ENCODE assay signal across 21 mouse cellular contexts in the genomic region with DNA sequence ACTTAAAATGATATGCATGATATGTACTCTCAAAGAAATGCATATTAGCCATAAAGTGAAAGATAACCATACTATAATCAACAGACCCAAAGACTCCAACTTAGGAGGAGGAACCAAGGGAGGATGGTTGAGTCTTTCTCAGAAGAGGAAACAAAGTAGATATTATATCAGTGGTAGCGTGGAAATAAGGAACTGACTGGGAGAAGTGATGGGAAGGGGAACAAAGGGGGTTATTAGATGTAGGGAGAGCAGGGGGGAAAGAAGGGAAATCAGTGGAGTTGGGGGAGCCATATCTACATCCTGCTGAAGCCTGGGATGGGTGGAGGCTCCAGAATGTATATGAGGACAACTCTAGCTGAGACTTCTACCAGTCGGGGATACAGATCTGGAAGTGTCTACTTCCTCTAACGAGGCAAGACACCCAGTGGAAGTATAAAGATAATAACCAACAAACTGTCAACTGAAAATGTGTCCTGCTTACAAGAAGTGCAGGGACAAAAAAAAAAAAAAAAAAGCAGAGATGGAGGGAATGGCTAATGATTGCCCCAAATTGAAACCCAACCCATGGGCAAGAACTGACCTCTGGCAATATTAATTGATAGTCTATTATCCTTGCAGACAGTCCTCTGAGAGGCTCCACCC.
DNase-seq lines count a peak whose midpoint lies in the region; ATAC-seq and TF ChIP-seq lines count a peak whose summit lies in the region.
"Had no signal": no experiment of that assay in that cellular context is flagged by ENCODE, and none has a peak within 500 bp of the region (broad histone marks: within the 10 kb centered on the region; RNA-seq: fewer than 3 reads in every experiment).

No protein-coding gene starts in this region.

- peak; percentile 87 for DNase-seq in MEL (ENCODE audit: low read depth, low spot score)
- DNase-seq in MEL-GATA-1-ER (ENCODE audit: extremely low read depth, low read depth), result peak; percentile 81
- no peak for DNase-seq in heart, postnatal 10 days
- DNase-seq: adrenal gland, adult 2 months; adrenal gland, adult 8-10 months; adrenal gland, postnatal 10 days; adrenal gland, postnatal 14 days; adrenal gland, postnatal 25 days; adrenal gland, postnatal 36 days; B cell, adult 2 months; cerebellum, adult 11 months; cerebellum, adult 11-12 months; cerebellum, adult 18-20 months; cerebellum, adult 2 months; cerebellum, adult 8-10 months had no signal

- peak overlapping the region; percentile 15; the same call in 1 of the 2 replicates for H3K9ac ChIP-seq in MEL (ENCODE audit: control insufficient read depth, low read depth, low read length, poor library complexity, severe bottlenecking)
- H3K9ac ChIP-seq in heart, embryonic 11.5 days (ENCODE audit: low read depth, low read length), result no peak overlapping the region

- no peak for TF ChIP-seq CTCF in MEL (IDR thresholded peaks at IDR 0.05 in 2 of 3, conservative IDR thresholded peaks at IDR 0.05 in 1 of 3; ENCODE audit: control insufficient read depth in 1 of 3, insufficient read depth in 1 of 3, low read depth in 2 of 3, low read length in 3 of 3, poor library complexity in 1 of 3, severe bottlenecking in 1 of 3)

- H3K27ac ChIP-seq in MEL (ENCODE audit: control insufficient read depth, low read depth, low read length), result peak overlapping the region; percentile 97
- no peak overlapping the region for H3K27ac ChIP-seq in heart, embryonic 11.5 days (ENCODE audit: low read depth, low read length)

- H3K9me3 ChIP-seq in MEL (replicated peaks; ENCODE audit: insufficient read depth, low read length), result no peaks in the 10 kb centered on the region
- no peaks in the 10 kb centered on the region for H3K9me3 ChIP-seq in heart, embryonic 11.5 days (replicated peaks; ENCODE audit: control insufficient read depth, low read length)

- H3K79me2 ChIP-seq in MEL (ENCODE audit: control insufficient read depth, insufficient read depth, low read length, poor library complexity), result no peaks in the 10 kb centered on the region

- no peak overlapping the region for H3K4me2 ChIP-seq in heart, embryonic 11.5 days

- peak overlapping the region in 1 of 2 experiments; percentile 35; a peak in 3 of 4 replicates for H3K4me3 ChIP-seq in MEL (ENCODE audit: control insufficient read depth in 1 of 2, insufficient read depth in 1 of 2, low read depth in 2 of 2, low read length in 2 of 2)
- H3K4me3 ChIP-seq in heart, embryonic 11.5 days (ENCODE audit: low read depth, low read length), result no peak overlapping the region

- ATAC-seq in heart, embryonic 11.5 days (replicated peaks; ENCODE audit: insufficient number of reproducible peaks, low FRiP score, low TSS enrichment), result no peak
- ATAC-seq: activated CD4-positive, CD25-positive, alpha-beta regulatory T cell, adult 4 months; CD4-positive, CD25-positive, alpha-beta regulatory T cell, adult 4 months; Patski had no signal

- 59% methylated on average over 3 of the region's 3 CpGs for WGBS in heart, embryonic 11.5 days (ENCODE audit: insufficient replicate concordance)

- intact Hi-C loops in heart, postnatal 10 days (cut with DNase I), result no loop called here

- H3K4me1 ChIP-seq in MEL (ENCODE audit: control insufficient read depth in 1 of 2, insufficient read depth in 2 of 2, low read length in 2 of 2), result peaks cover 2 to 12% of the 10 kb centered on the region in 2 experiments; a peak in 3 of 4 replicates
- no peaks in the 10 kb centered on the region for H3K4me1 ChIP-seq in heart, embryonic 11.5 days (ENCODE audit: control insufficient read depth, insufficient read depth, low read length)

- TF ChIP-seq POLR2A in MEL (IDR thresholded peaks at IDR 0.05; ENCODE audit: control insufficient read depth in 1 of 2, insufficient read depth in 1 of 2, low read depth in 1 of 2, low read length in 2 of 2, poor library complexity in 1 of 2), result no peak

- peak; percentile 83 to 86 for TF ChIP-seq EP300 in MEL (IDR thresholded peaks at IDR 0.05; ENCODE audit: low read depth in 1 of 2, low read length in 2 of 2)

- no peak for TF ChIP-seq RAD21 in MEL (IDR thresholded peaks at IDR 0.05; ENCODE audit: low read depth, low read length)

- H3K36me3 ChIP-seq in MEL (ENCODE audit: control insufficient read depth in 1 of 2, insufficient read depth in 2 of 2, low read length in 2 of 2), result peaks cover 0 to 25% of the 10 kb centered on the region in 2 experiments; a peak in 2 of 4 replicates
- no peaks in the 10 kb centered on the region for H3K36me3 ChIP-seq in heart, embryonic 11.5 days (ENCODE audit: control insufficient read depth, insufficient read depth, low read length)
- H3K36me3 ChIP-seq: G1E had no signal

- H3K27me3 ChIP-seq in MEL (ENCODE audit: control insufficient read depth in 1 of 2, insufficient read depth in 2 of 2, low read length in 2 of 2), result no peaks in the 10 kb centered on the region
- H3K27me3 ChIP-seq in heart, embryonic 11.5 days (ENCODE audit: control insufficient read depth, insufficient read depth, low read length), result no peaks in the 10 kb centered on the region
- H3K27me3 ChIP-seq: CH12.LX, Patski had no signal

TF ChIP-seq in MEL, 35 proteins besides CTCF, POLR2A, EP300 and RAD21:
- TF ChIP-seq BHLHE40 (IDR thresholded peaks at IDR 0.05; ENCODE audit: borderline replicate concordance, low read depth, low read length), result no peak
- no peak for TF ChIP-seq MAX (IDR thresholded peaks at IDR 0.05; ENCODE audit: low read length)
- no peak for TF ChIP-seq UBTF (IDR thresholded peaks at IDR 0.05; ENCODE audit: borderline replicate concordance, insufficient read depth, low read depth, low read length)
- 0 out of 2 replicates have a peak, but pooled peaks have one; percentile 30 for TF ChIP-seq MYC (IDR thresholded peaks at IDR 0.05; ENCODE audit: low read depth, low read length)
- TF ChIP-seq ELF1 (IDR thresholded peaks at IDR 0.05; ENCODE audit: low read depth, low read length), result no peak
- TF ChIP-seq CHD1 (IDR thresholded peaks at IDR 0.05; ENCODE audit: low read depth, low read length), result no peak
- peak; percentile 64; the same call in 1 of the 2 replicates for TF ChIP-seq RCOR1 (IDR thresholded peaks at IDR 0.05; ENCODE audit: low read depth, low read length)
- no peak for TF ChIP-seq MEF2A (IDR thresholded peaks at IDR 0.05; ENCODE audit: extremely low read depth, insufficient replicate concordance, low read depth, low read length, poor library complexity, severe bottlenecking)
- TF ChIP-seq SIN3A (IDR thresholded peaks at IDR 0.05; ENCODE audit: low read length), result peak; percentile 54
- no peak for TF ChIP-seq GABPA (IDR thresholded peaks at IDR 0.05; ENCODE audit: low read depth, low read length)
- no peak for TF ChIP-seq POLR2AphosphoS5 (IDR thresholded peaks at IDR 0.05; ENCODE audit: borderline replicate concordance, low read depth, low read length)
- TF ChIP-seq ETS1 (IDR thresholded peaks at IDR 0.05; ENCODE audit: low read depth, low read length), result peak; percentile 5; the same call in 1 of the 2 replicates
- TF ChIP-seq NELFE (IDR thresholded peaks at IDR 0.05; ENCODE audit: low read depth, low read length), result no peak
- TF ChIP-seq KAT2A (conservative IDR thresholded peaks at IDR 0.05; ENCODE audit: low read depth, low read length), result no peak
- peak; percentile 65; the same call in 1 of the 2 replicates for TF ChIP-seq JUND (IDR thresholded peaks at IDR 0.05; ENCODE audit: low read depth, low read length)
- no peak for TF ChIP-seq ZKSCAN1 (IDR thresholded peaks at IDR 0.05; ENCODE audit: low read depth, low read length)
- no peak for TF ChIP-seq SMC3 (IDR thresholded peaks at IDR 0.05; ENCODE audit: low read depth, low read length)
- no peak for TF ChIP-seq POLR2AphosphoS2 (IDR thresholded peaks at IDR 0.05; ENCODE audit: low read length)
- TF ChIP-seq TBP (IDR thresholded peaks at IDR 0.05; ENCODE audit: low read depth, low read length), result peak; percentile 43; the same call in 1 of the 2 replicates
- TF ChIP-seq MAZ (IDR thresholded peaks at IDR 0.05; ENCODE audit: low read depth, low read length), result no peak
- peak; percentile 60 for TF ChIP-seq GATA1 (IDR thresholded peaks at IDR 0.05; ENCODE audit: low read depth, low read length)
- TF ChIP-seq ZMIZ1 (IDR thresholded peaks at IDR 0.05; ENCODE audit: low read depth, low read length), result no peak
- TF ChIP-seq TAL1 (IDR thresholded peaks at IDR 0.05; ENCODE audit: low read length), result peak; percentile 16; the same call in 1 of the 2 replicates
- no peak for TF ChIP-seq NRF1 (IDR thresholded peaks at IDR 0.05; ENCODE audit: insufficient read depth, low read depth, low read length, poor library complexity, severe bottlenecking)
- no peak for TF ChIP-seq MAFK (IDR thresholded peaks at IDR 0.05; ENCODE audit: borderline replicate concordance, low read depth, low read length)
- TF ChIP-seq MXI1 (IDR thresholded peaks at IDR 0.05; ENCODE audit: low read depth, low read length), result no peak
- no peak for TF ChIP-seq TCF12 (IDR thresholded peaks at IDR 0.05; ENCODE audit: low read depth, low read length)
- no peak for TF ChIP-seq ZC3H11A (IDR thresholded peaks at IDR 0.05; ENCODE audit: low read depth, low read length)
- no peak for TF ChIP-seq USF1 (IDR thresholded peaks at IDR 0.05; ENCODE audit: low read depth, low read length)
- TF ChIP-seq HCFC1 (IDR thresholded peaks at IDR 0.05; ENCODE audit: low read depth, low read length), result no peak
- peak; percentile 95 for TF ChIP-seq ZNF384 (IDR thresholded peaks at IDR 0.05; ENCODE audit: low read depth, low read length)
- no peak for TF ChIP-seq E2F4 (IDR thresholded peaks at IDR 0.05; ENCODE audit: borderline replicate concordance, low read depth, low read length)
- TF ChIP-seq MYB (IDR thresholded peaks at IDR 0.05; ENCODE audit: low read depth, low read length), result peak; percentile 93
- no peak for TF ChIP-seq CHD2 (IDR thresholded peaks at IDR 0.05; ENCODE audit: low read length)
- TF ChIP-seq USF2 (IDR thresholded peaks at IDR 0.05; ENCODE audit: borderline replicate concordance in 1 of 2, insufficient read depth in 1 of 2, low read depth in 1 of 2, low read length in 2 of 2), result no peak

Comparison
In these comparisons a context has a peak if more than half of its experiments do, and no peak if none do; other contexts are left out.
1. DNase-seq: peak in MEL (single experiment) and MEL-GATA-1-ER (single experiment); none in heart, postnatal 10 days (0 of 2).